Mouse (Mus musculus) G1E (cell line): ENCODE measurements around the gene Dnajb8.

ENCODE experiments used
- CTCF ChIP-seq: IDR thresholded peaks from 2 replicates; pipeline ENCODE4 v1.5.1; 2012; ENCODE audit warnings: low read depth, low read length, inconsistent platforms, mixed read lengths
- TAL1 ChIP-seq: conservative IDR thresholded peaks from 2 replicates; pipeline ENCODE4 v1.6.1; 2012; ENCODE audit warnings: low read depth, low read length, inconsistent platforms, mixed read lengths

DNA sequence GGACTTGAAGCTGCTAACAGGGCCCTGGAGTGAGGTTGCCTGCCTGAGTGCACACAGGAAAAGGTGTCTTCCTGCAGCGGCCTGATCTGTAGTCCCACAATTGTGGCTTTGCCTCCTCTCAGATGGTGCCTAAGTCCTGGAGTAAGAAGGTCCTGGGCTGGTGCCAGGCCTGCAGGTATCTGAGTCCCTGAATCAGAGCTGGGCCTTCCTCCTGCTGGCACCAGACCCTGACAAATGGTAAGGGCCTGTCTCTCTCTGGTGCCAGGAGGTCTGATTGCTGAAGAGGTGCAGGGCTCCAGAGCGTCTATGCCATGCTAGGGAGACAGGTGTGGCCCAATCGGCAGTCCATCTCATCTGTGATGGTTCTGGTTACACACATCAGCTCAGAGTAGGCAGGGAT, 37.6 kb downstream of the Dnajb8 start:
- TF ChIP-seq CTCF (no peak), TAL1 (no peak)
